Mouse (Mus musculus) gastrocnemius, adult 18-20 months (tissue): ENCODE measurements around the gene Lmx1b. TPM values are rescaled to one million over a fixed set of nuclear protein-coding genes. Genes with fewer than 3 reads are reported as not detected.

ENCODE experiments used
- DNase-seq: peaks from one replicate; pipeline ENCODE4 v3.0.0; 2021; ENCODE audit warnings: low spot score
- total RNA-seq, 2 experiments: library from RNA; stranded (reverse); gene quantifications; 2 replicates each; pipeline ENCODE4 v1.2.3; 2021

Gene Lmx1b
- total RNA-seq, 2 experiments from 2014 or later, result 0.05 to 0.21 TPM

DNA sequence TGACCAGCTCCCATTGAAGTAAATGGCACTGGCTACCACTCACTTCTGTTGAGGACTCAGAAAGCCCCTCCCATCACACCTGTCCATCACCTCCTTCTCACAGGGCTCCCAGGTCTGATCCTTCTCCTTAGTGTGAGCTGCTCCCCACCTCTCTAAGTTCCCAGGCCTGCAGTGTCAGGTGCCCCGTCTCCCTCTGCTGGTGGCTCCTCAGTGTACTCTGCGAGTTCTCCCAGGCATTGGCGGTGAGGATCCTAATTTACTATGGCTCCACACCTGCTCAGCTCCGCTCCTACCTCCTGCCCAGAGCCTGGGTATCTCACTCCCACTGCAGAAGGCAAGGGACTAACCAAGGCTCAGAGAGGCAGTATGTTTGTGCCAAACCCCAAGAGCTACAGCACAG, 57.0 kb downstream of the Lmx1b start:
- no peak for DNase-seq

DNA sequence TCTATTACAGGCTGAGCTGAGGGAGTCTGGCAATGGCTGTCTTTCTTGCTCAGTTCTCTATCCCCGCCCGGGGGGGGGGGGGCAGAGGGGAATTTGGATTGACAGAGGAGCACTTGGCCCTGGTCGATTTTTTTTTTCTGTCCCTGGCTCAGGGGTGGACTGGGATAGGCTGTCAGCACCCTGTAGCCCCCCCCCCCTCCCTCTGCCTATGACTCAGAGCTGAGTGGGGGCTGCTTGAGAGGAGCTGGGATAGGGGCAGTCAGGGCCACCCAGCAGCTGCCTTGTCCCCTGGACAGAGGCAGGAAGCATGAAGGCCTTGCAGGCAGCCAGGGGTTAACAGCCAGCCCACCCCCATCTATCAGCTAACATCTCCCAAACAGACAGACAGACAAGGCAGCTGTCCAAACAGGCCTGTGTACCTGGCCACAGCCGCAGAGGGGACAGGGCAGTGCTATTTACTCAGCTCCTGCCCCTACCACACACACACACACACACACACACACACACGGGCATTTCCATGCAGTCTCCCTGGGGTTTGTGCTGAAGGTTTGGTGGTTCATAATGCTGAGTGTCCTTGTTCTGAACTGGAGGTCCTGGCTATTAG, 57.8 kb downstream of the Lmx1b start:
- DNase-seq, result no peak

GRCm38 (mm10) chr2:33581866-33582265, 58.4 kb downstream of the Lmx1b start:
- no peak for DNase-seq

DNA sequence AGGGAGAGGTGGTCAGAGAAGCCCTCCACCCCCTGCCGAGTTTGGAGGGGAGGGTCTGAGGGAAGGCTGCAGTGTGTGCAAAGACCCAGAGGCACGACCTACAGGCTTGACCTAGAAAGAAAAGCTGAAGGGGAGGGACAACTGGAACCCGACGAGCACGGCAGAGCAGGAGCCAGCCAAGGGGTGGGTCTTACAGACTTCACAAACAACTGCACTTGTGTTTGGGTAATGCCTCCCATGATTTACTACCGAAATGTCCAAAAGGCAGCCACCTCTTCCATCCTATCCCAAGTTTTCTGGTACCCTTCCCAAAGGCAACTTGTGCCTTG, 58.9 kb downstream of the Lmx1b start:
- DNase-seq, result no peak

DNA sequence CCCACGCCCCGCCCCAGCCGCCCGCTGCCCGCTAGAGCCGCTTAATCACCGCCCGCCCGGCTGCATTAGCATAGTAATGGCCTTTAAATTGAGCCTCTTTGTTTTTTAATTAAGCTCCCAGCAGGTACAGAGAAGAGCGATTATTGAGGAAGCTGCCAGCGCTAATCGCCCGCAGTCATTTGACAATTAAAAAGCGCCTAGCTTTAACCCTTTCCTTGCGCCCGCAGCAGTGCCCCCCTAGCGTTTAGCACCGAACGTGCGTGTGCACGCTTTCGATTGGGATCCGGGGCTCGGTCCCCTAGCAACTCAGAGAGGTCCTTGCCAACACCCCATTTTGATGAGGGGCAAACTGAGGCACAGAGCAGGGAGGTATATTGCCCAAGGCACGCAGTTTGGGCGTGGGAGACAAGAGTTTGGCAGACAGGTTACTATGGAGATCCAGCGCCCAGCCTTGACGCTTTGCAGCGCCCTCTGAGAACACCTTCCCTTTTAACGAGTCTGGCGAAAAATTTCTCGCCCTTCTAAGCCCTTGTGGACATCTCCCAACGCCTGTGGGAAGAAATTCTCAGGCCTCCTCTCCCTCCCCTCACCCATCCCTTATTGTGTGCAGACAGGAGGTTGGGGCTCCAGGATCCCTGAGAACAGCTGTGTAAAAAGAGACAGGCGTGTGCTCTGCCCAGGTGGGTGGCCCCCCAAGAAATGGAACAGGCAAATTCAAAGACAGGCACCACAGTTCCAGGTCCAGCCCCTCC, 59.4 kb downstream of the Lmx1b start:
- no peak for DNase-seq

DNA sequence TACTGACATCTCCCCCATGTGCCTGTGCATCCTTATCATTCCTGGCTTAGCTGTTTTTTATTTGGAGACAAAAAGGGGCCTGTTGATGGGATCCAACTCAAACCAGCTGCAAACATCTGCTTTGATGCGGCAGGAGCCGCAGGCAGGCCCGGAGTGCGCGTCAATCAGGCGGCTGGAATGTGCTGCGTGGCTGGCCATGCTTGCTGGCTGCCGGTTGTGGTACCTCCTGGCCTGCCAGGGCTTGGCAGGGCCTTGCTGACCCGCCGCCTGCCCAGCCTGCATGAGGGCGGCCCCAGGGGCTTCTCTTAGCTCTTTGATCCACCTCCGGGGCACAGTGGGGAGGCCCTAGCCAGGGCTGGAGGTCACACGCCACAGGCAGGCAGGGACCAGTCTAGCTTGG, 64.9 kb downstream of the Lmx1b start:
- no peak for DNase-seq

DNA sequence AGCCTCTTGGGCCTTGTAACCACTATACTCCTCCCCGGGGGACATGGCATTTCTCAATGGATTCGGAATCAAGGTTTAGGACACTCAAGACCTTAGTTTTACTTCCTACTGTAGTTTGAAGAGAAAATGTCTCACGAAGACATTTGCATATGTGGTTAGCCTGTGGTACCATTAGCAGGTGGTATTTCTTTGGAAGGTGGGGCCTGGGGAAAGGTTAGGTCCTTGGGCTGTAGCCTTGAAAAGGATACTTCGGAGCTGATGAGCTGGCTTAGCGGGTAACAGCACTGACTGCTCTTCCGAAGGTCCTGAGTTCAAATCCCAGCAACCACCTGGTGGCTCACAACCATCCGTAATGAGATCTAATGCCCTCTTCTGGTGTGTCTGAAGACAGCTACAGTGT, 67.2 kb downstream of the Lmx1b start:
- no peak for DNase-seq

GRCm38 (mm10) chr2:33571219-33571824, 69.0 kb downstream of the Lmx1b start:
- DNase-seq, result no peak

DNA sequence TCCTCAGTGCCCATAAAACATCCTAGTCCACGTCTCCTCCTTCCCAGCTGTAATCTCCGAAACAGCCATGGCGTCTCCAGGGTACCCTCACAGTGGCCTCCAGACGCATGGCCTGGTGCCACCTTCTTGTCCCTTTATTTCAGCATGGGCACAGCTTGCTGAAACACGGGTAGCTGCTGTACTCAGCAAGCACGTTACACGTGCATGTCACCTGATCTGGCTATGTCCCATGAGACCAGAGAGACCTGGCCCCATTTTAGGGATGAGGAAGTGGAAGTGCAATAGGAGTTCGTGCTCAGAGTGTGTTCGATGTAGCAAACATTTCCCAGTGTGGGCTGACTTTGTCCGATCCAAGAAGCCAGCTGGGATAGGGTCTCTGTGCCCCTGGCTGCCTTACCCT, 70.6 kb downstream of the Lmx1b start:
- DNase-seq, result no peak

DNA sequence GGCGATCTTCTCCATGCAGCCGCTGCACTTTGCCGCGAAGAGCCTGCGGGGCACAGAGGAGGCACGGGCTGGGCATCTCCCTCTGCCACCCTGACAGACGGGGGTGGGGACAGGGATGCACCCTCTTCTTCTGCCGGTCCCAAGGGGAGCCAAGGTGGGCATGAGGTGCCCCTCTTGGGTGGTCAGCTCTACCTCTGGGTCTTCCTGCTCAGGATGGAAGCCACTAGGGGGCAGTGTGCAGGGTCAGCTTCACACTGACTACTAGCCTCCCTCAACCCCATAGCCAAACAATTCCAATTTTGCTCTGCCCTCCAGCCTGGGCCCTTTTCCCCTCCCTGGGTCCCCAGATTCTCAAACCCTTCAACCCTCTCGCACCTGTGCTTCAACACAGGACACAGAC, 71.1 kb downstream of the Lmx1b start:
- DNase-seq, result peak; percentile 17

DNA sequence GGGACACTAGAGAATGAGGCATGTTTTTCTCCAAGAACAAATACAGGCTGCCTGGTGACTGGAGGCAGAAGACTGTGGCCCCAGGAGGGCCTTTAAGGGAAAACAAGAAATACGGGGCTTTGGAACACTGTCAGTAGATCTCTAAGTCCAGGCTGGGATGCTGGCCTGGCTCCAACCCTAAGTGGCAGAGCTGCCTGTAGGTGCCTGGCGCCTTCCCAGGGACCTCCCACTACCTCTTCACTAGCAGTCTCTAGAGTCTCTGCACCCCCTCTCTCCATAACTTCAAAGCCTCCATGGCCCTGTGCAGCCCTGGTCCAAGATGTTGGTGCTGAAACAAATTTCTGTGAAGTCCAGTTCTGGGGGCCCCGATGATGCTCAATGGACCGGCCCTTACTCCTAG, 74.4 kb downstream of the Lmx1b start:
- no peak for DNase-seq

GRCm38 (mm10) chr2:33564748-33565147, 75.6 kb downstream of the Lmx1b start:
- no peak for DNase-seq

- DNase-seq, result no peak
Measured at GRCm38 (mm10) chr2:33559752-33560151, 80.6 kb downstream of the Lmx1b start.

GRCm38 (mm10) chr2:33559334-33559733, 81.0 kb downstream of the Lmx1b start:
- DNase-seq, result no peak

- DNase-seq, result peak; percentile 68
Measured at GRCm38 (mm10) chr2:33558233-33558632, 82.1 kb downstream of the Lmx1b start.

DNA sequence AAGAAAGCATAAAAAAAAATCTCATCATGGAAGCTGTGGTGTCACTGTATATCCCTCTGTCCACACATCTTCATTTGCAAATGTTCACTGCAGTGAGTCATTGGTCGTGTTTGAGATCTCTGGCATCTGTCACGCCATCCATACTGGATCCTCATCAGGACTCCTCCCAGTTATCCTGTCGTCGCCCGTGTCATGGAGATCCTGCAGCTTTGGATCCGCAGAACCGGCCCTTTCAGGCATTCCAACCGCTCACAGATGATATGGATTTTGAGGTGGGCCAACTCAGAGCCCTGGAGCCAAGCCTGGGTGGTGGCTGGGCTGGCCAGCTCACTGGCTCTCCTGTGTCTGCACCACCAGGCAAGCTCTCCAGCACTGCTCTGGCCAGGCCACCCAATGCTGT, 84.7 kb downstream of the Lmx1b start:
- DNase-seq, result no peak

DNA sequence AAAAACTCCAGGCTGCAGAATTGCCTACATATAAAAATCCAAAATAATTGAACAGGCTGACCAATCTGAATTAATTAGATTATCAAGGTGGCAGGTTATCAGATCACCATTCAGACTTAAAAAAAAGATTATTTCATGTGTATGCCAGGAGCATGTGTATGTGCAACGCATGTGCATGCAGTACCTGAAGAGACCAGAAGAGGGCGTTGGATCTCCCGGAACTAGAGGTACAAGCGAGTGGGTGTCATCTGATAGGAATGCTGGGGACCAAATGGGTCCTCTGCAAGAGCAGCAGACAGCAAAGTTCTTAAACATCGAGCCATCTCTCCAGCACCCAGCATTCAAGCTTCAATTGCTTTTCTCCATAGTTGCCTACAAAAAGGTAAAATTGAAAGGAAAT, 87.6 kb downstream of the Lmx1b start:
- DNase-seq, result no peak

DNA sequence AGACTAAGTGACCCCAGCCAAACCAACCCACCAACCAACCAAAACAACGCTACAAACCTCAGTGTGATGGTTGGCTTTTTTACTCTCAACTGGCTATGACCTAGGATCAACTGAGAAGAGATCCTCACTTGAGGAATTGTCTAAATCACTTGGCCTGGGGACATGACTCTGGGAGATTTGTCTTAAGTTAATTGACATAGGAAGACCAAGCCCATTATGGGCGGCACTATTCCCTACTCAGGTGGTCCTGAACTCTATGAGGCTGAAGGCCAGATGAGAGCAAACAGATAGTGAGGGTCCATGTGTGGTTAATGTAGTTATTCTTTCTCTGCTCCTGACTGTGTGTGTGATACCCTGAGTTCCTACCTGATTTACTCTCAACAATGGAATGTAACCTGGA, 92.7 kb downstream of the Lmx1b start:
- no peak for DNase-seq

DNA sequence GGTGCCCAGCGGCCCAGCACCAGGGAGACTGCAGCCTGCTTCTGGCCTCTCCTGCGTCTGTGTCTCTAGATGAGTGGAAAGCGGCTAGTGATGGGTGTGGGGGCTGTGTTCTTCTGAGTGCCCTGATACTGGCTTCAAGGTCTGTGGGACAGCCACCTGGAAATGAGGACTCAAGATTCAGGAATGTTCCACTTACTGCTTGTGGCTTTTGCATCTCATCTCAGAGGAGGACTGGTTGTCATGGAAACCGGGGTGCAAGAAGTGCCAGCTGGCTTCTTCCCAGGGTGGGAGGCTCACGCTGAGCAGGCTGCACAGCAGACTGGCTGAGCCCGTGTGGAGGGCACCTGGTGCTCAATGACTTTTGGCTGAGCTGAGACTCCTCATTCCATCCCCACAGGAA, 93.4 kb downstream of the Lmx1b start:
- no peak for DNase-seq

DNA sequence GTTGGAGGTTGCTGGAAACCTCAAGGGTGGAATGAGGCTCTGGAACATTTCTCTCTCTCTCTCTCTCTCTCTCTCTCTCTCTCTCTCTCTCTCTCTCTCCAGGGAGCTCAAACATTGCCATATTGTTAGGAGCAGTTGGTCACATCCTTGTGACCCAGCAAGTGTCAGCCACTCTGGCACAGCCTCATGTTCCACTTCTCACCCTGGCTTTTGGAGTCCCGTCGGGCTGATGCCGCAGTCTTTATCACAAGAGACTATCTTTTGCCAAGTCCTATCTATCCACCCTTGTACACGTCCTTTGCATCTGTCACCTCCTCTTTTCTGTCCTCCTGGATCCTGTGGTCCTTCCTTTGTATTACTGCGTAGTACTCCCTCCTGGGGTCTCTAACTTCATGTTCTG, 94.3 kb downstream of the Lmx1b start:
- no peak for DNase-seq

GRCm38 (mm10) chr2:33544781-33545566, 95.3 kb downstream of the Lmx1b start:
- DNase-seq, result no peak

- DNase-seq, result no peak
Measured at GRCm38 (mm10) chr2:33544203-33544762, 96.0 kb downstream of the Lmx1b start.
